Mouse (Mus musculus) hindbrain, embryonic 12.5 days (tissue): ENCODE data around the gene Baz1b. TPM values are rescaled to one million over a fixed set of nuclear protein-coding genes. Genes with fewer than 3 reads are reported as not detected.

ENCODE experiments used
- ATAC-seq: fragments of 200-750 bp; cut with Nextera tagmentation; 2 replicates; pipeline ENCODE4 v1.8.0; 2017; ENCODE audit warnings: moderate TSS enrichment; ENCODE audit not compliant: low FRiP score
- H3K27ac ChIP-seq: fragments of 300-500 bp; sonication (generic); 2 replicates; pipeline ENCODE4 v1.5.1; 2016; ENCODE audit warnings: mild to moderate bottlenecking
- H3K27me3 ChIP-seq: fragments of 300-500 bp; sonication (generic); 2 replicates; pipeline ENCODE4 v1.6.1; 2016; ENCODE audit warnings: mild to moderate bottlenecking
- H3K36me3 ChIP-seq: fragments of 300-500 bp; sonication (generic); 2 replicates; pipeline ENCODE4 v1.6.1; 2016; ENCODE audit warnings: mild to moderate bottlenecking
- H3K4me1 ChIP-seq: fragments of 300-500 bp; sonication (generic); 2 replicates; pipeline ENCODE4 v1.6.1; 2016
- H3K4me2 ChIP-seq: fragments of 300-500 bp; sonication (generic); replicated peaks from 2 replicates; pipeline ENCODE4 v1.6.1; 2016; ENCODE audit warnings: mild to moderate bottlenecking
- H3K4me3 ChIP-seq: fragments of 300-500 bp; sonication (generic); 2 replicates; pipeline ENCODE4 v1.5.1; 2016; ENCODE audit warnings: mild to moderate bottlenecking
- H3K9ac ChIP-seq: fragments of 300-500 bp; sonication (generic); 2 replicates; pipeline ENCODE4 v1.6.1; 2016; ENCODE audit warnings: mild to moderate bottlenecking, moderate library complexity
- H3K9me3 ChIP-seq: fragments of 300-500 bp; sonication (generic); replicated peaks from 2 replicates; pipeline ENCODE4 v1.6.1; 2016; ENCODE audit warnings: mild to moderate bottlenecking
- WGBS: fragments of 180-500 bp; shearing (Covaris S2); methylation state at CpG from one replicate; pipeline ENCODE4 v1.1.7; 2016; 5-methylcytosine and 5-hydroxymethylcytosine counted together
- polyA plus RNA-seq: library from polyadenylated mRNA; unstranded; fragments of >200 nt; fragmentation: Nextera tagmentation; extraction: Ambion mirVana; gene quantifications from 2 replicates; pipeline ENCODE4 v1.2.1, GENCODE M21; 2016

The Baz1b gene
- polyA plus RNA-seq, 1 experiment from 2014 or later: 63.6 TPM

- Histone ChIP-seq H3K9ac (peak overlapping the region; percentile 28), H3K4me3 (no peak overlapping the region), H3K4me1 (peaks cover 22% of the 10 kb centered on the region), H3K36me3 (no peaks in the 10 kb centered on the region), H3K4me2 (peak overlapping the region; percentile 25; the same call in 1 of the 2 replicates), H3K27me3 (no peaks in the 10 kb centered on the region), H3K27ac (peak overlapping the region; percentile 74), H3K9me3 (no peaks in the 10 kb centered on the region)
- 42% methylated on average over 9 of the region's 9 CpGs for WGBS
- ATAC-seq: peak; percentile 32; the same call in 1 of the 2 replicates
Measured at GRCm38 (mm10) chr5:135264548-135264947, 77.5 kb downstream of the Baz1b start.

GRCm38 (mm10) chr5:135269451-135269850, 82.4 kb downstream of the Baz1b start:
- WGBS: 83% methylated on average over 8 of the region's 8 CpGs
- H3K4me2 ChIP-seq: no peak overlapping the region
- no peak for ATAC-seq
- H3K27me3 ChIP-seq: no peaks in the 10 kb centered on the region
- H3K4me3 ChIP-seq: no peak overlapping the region
- no peak overlapping the region for H3K9ac ChIP-seq
- H3K4me1 ChIP-seq: peaks cover 16% of the 10 kb centered on the region
- no peaks in the 10 kb centered on the region for H3K36me3 ChIP-seq
- no peaks in the 10 kb centered on the region for H3K9me3 ChIP-seq
- H3K27ac ChIP-seq: no peak overlapping the region

GRCm38 (mm10) chr5:135270361-135270760, 83.3 kb downstream of the Baz1b start:
- ATAC-seq: no peak
- H3K9ac ChIP-seq: no peak overlapping the region
- H3K27ac ChIP-seq: no peak overlapping the region
- H3K9me3 ChIP-seq: no peaks in the 10 kb centered on the region
- H3K4me2 ChIP-seq: no peak overlapping the region
- no peaks in the 10 kb centered on the region for H3K36me3 ChIP-seq
- H3K4me1 ChIP-seq: peaks cover 21% of the 10 kb centered on the region
- H3K27me3 ChIP-seq: peaks cover 3% of the 10 kb centered on the region
- no peak overlapping the region for H3K4me3 ChIP-seq
- WGBS: 82% methylated on average over 4 of the region's 4 CpGs

DNA sequence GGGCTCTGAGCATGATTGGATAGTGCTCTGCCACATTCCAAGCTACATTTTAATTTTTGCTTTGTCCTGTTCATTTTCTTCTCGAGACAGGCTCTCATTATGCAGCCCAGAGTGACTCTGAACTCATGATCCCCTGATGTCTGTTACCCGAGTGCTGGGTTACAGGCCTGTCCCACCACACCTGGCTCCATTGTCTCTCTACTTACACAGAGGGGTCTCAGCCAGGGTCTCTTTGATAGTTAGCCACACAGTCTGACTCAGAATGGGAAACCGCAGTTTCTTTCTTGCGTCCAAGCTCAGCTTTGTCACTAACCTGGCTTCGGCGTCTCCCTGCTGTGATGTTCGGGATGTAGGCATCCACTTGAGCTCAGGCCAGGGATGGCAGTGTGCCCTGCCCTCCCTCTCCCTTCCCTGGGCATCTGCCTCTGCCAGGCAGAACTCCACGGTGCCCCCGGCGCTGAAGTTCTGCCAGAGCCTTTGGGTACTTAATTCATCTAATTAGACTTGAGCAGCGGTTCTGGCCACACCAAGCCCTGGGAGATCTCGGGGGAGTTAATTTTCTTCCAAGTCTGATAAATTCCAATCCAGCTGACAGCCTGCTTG, 84.6 kb downstream of the Baz1b start:
- no peak for ATAC-seq
- H3K36me3 ChIP-seq: no peaks in the 10 kb centered on the region
- no peaks in the 10 kb centered on the region for H3K9me3 ChIP-seq
- H3K27me3 ChIP-seq: peaks cover 13% of the 10 kb centered on the region
- WGBS: 57% methylated on average over 12 of the region's 12 CpGs
- no peak overlapping the region for H3K9ac ChIP-seq
- no peak overlapping the region for H3K4me3 ChIP-seq
- no peak overlapping the region for H3K4me2 ChIP-seq
- H3K4me1 ChIP-seq: peaks cover 30% of the 10 kb centered on the region
- H3K27ac ChIP-seq: 0 out of 2 replicates have a peak overlapping the region, but pooled peaks have one; percentile 30

- 9% methylated on average over 15 of the region's 15 CpGs for WGBS
- Histone ChIP-seq H3K9me3 (no peaks in the 10 kb centered on the region), H3K9ac (no peak overlapping the region), H3K4me1 (peaks cover 33% of the 10 kb centered on the region), H3K4me3 (no peak overlapping the region), H3K4me2 (peak overlapping the region; percentile 9), H3K27ac (peak overlapping the region; percentile 68), H3K27me3 (peaks cover 15% of the 10 kb centered on the region), H3K36me3 (no peaks in the 10 kb centered on the region)
- ATAC-seq: no peak
Measured at GRCm38 (mm10) chr5:135274663-135275396, 87.8 kb downstream of the Baz1b start.

DNA sequence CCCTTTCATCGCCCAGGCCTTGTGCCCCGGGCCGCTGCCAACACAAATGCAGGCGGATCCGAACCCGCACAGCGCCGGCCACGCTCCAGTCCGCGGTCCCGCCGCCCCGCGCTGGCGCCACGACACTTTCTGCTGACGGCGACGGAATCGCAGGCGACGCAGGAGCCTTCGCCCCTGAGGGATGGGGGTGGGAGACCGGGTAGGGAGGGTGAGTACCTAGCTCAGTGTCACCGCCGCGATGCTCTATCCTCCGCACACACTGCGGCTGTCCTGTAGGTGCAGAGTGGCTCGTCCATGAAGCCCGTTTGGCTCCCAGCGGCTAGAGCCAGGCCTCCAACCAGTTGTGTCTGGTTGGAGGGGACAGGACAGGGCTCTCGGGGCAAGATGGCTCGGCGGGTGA, 89.5 kb downstream of the Baz1b start:
- Histone ChIP-seq H3K27ac (no peak overlapping the region), H3K4me3 (peak overlapping the region; percentile 10), H3K27me3 (peaks cover 15% of the 10 kb centered on the region), H3K4me2 (peak overlapping the region; percentile 38), H3K36me3 (no peaks in the 10 kb centered on the region), H3K9me3 (no peaks in the 10 kb centered on the region), H3K9ac (peak overlapping the region; percentile 2; the same call in 1 of the 2 replicates), H3K4me1 (peaks cover 31% of the 10 kb centered on the region)
- ATAC-seq: no peak
- 5% methylated on average over 36 of the region's 36 CpGs for WGBS

- Histone ChIP-seq H3K27me3 (peaks cover 12% of the 10 kb centered on the region), H3K4me1 (peaks cover 12% of the 10 kb centered on the region; the same call in 1 of the 2 replicates), H3K4me3 (no peak overlapping the region), H3K9ac (no peak overlapping the region), H3K36me3 (no peaks in the 10 kb centered on the region), H3K27ac (no peak overlapping the region), H3K4me2 (no peak overlapping the region), H3K9me3 (peaks cover 2% of the 10 kb centered on the region; the same call in 1 of the 2 replicates)
- no peak for ATAC-seq
- 81% methylated on average over 9 of the region's 9 CpGs for WGBS
Measured at GRCm38 (mm10) chr5:135280226-135280625, 93.2 kb downstream of the Baz1b start.

DNA sequence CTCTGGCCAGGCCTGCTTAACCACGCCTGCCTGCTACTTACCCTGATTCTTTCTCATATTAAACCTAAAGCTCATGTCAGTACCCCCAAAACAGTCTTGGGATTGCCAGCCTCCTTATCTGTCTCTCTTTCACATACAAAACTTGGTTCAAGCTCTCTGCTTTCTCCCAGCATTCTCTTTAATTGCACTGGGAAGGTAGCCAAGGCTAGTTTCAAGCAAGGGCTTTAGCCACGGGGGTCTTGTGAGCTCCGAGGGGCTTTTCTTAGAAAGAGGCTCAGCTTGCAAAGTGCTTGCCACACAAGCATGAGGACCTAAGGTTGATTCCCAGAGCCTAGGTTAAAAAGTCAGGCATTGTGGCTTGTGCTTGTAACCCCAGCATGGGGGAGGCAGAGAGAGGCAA, 98.1 kb downstream of the Baz1b start:
- 69% methylated on average over 3 of the region's 3 CpGs for WGBS
- Histone ChIP-seq H3K4me1 (no peaks in the 10 kb centered on the region), H3K4me2 (no peak overlapping the region), H3K9me3 (peaks cover 2% of the 10 kb centered on the region; the same call in 1 of the 2 replicates), H3K27ac (no peak overlapping the region), H3K36me3 (no peaks in the 10 kb centered on the region), H3K4me3 (no peak overlapping the region), H3K9ac (no peak overlapping the region), H3K27me3 (no peaks in the 10 kb centered on the region)
- no peak for ATAC-seq

DNA sequence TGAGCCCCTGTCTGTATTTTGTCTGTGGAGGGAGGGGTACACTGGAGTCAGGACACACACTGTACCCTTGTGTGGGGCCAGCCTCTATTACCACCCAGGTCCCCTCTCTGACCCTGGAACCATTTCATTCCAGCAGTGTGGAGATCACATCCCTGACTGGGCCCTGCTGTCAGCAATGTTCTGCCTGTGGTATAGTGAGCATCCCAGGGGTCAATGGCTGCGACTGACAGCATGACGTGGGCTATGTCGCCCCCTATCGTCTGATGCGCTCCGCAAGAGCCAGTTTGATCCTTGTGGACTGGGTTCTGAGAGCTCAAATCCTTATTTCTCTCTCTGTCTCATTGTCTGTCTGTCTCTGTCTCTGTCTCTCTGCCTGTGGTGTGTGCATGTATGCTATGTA, 99.1 kb downstream of the Baz1b start:
- H3K9me3 ChIP-seq: peaks cover 2% of the 10 kb centered on the region; the same call in 1 of the 2 replicates
- no peak overlapping the region for H3K9ac ChIP-seq
- 0 out of 2 replicates have a peak, but pooled peaks cover 3% of the 10 kb centered on the region for H3K4me1 ChIP-seq
- H3K4me3 ChIP-seq: no peak overlapping the region
- H3K27ac ChIP-seq: no peak overlapping the region
- no peak overlapping the region for H3K4me2 ChIP-seq
- ATAC-seq: peak; percentile 66
- no peaks in the 10 kb centered on the region for H3K36me3 ChIP-seq
- H3K27me3 ChIP-seq: no peaks in the 10 kb centered on the region
- 2% methylated on average over 6 of the region's 6 CpGs for WGBS

GRCm38 (mm10) chr5:135286926-135287325, 99.9 kb downstream of the Baz1b start:
- peaks cover 2% of the 10 kb centered on the region; the same call in 1 of the 2 replicates for H3K9me3 ChIP-seq
- no peak overlapping the region for H3K27ac ChIP-seq
- H3K27me3 ChIP-seq: no peaks in the 10 kb centered on the region
- 85% methylated on average over 5 of the region's 5 CpGs for WGBS
- ATAC-seq: no peak
- no peak overlapping the region for H3K4me3 ChIP-seq
- H3K4me1 ChIP-seq: 0 out of 2 replicates have a peak, but pooled peaks cover 5% of the 10 kb centered on the region
- no peak overlapping the region for H3K4me2 ChIP-seq
- no peak overlapping the region for H3K9ac ChIP-seq
- no peaks in the 10 kb centered on the region for H3K36me3 ChIP-seq

DNA sequence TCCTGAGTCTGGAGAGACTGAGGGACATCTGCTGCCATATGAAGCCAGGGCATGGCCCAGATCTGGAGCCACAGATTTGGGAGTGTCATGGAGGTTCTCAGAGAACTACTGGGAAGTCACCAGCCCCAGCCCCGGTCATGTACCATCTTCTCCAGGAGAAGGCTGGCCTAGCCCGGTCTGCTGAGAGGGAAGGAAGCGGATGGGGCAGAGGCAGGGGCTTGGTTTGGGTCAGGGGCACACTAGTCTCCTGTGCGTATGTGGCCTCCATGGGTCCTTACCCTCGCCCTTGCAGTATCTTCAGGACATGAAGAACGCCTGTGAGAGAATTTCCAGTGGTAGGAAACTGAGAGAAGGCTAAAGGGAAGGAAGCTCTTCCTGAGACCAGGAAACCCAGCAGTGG, 103.6 kb downstream of the Baz1b start:
- no peaks in the 10 kb centered on the region for H3K36me3 ChIP-seq
- 0 out of 2 replicates have a peak, but pooled peaks cover 5% of the 10 kb centered on the region for H3K4me1 ChIP-seq
- H3K27ac ChIP-seq: no peak overlapping the region
- WGBS: 76% methylated on average over 6 of the region's 6 CpGs
- no peak overlapping the region for H3K9ac ChIP-seq
- no peak overlapping the region for H3K4me2 ChIP-seq
- H3K4me3 ChIP-seq: no peak overlapping the region
- H3K27me3 ChIP-seq: no peaks in the 10 kb centered on the region
- ATAC-seq: no peak
- H3K9me3 ChIP-seq: no peaks in the 10 kb centered on the region

- no peaks in the 10 kb centered on the region for H3K9me3 ChIP-seq
- 44% methylated on average over 4 of the region's 4 CpGs for WGBS
- no peaks in the 10 kb centered on the region for H3K36me3 ChIP-seq
- H3K27ac ChIP-seq: no peak overlapping the region
- no peak overlapping the region for H3K4me2 ChIP-seq
- H3K4me3 ChIP-seq: no peak overlapping the region
- no peak overlapping the region for H3K9ac ChIP-seq
- H3K27me3 ChIP-seq: no peaks in the 10 kb centered on the region
- 0 out of 2 replicates have a peak, but pooled peaks cover 5% of the 10 kb centered on the region for H3K4me1 ChIP-seq
- no peak for ATAC-seq
Measured at GRCm38 (mm10) chr5:135291193-135291592, 104.1 kb downstream of the Baz1b start.
